Mouse (Mus musculus): Measurements from ENCODE around the gene Bicd1.

The Bicd1 gene

GRCm38 (mm10) chr6:149565720-149566498 lies 157.2 kb downstream of the Bicd1 start:
- peak; percentile 25 to 30 for DNase-seq (ENCODE audit: low spot score in 2 of 2)

GRCm38 (mm10) chr6:149567219-149567618 lies 158.5 kb downstream of the Bicd1 start:
- no peak for DNase-seq (ENCODE audit: low spot score in 2 of 2)

GRCm38 (mm10) chr6:149574288-149574687 lies 165.6 kb downstream of the Bicd1 start:
- DNase-seq (ENCODE audit: low spot score in 2 of 2): no peak

GRCm38 (mm10) chr6:149580053-149580452 lies 171.4 kb downstream of the Bicd1 start:
- no peak for DNase-seq (ENCODE audit: low spot score in 2 of 2)

GRCm38 (mm10) chr6:149585708-149586504 lies 177.2 kb downstream of the Bicd1 start:
- DNase-seq (ENCODE audit: low spot score in 2 of 2): no peak
